Mouse (Mus musculus): Measurements from ENCODE around the gene Jsrp1. TPM values are rescaled to one million over a fixed set of nuclear protein-coding genes. Genes with fewer than 3 reads are reported as not detected.

Jsrp1 gene
- polyA plus RNA-seq, 1 experiment from 2014 or later = 0.38 TPM

DNA sequence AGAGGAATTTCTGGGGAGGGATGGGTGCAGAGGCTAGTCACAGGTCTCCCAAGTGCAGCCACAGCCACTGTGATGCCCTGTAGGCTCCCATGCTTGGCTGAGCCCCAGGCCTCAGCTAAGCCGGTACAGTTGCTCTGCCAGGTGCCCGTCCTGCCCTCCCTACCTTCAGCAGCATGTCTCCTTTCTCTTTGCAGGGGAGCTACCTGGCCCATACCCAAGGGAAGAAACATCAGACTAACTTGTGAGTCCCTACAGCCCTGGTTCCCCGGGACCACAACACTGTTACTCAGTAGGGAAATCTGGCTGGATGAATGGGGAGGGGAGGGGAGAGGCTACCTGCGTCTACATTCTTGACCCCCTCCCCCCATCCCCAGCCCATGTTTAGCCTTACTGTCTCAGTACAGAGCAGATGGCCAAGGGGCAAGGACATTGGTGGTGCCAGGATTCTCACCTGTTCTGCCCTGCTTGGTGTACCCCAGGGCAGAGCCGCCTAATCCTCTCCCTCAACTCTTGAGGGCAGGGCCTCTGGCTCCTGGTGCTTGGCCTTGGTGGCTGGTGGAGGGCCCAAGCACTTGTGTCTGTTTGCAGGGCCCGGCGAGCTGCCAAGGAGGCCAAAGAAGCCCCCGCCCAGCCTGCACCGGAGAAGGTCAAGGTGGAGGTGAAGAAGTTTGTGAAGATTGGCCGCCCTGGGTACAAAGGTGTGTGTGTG is 10.9 kb downstream of the Jsrp1 start:
- H3K4me1 ChIP-seq (ENCODE audit: control insufficient read depth, insufficient read depth, low read length) = peaks cover 21% of the 10 kb centered on the region

DNA sequence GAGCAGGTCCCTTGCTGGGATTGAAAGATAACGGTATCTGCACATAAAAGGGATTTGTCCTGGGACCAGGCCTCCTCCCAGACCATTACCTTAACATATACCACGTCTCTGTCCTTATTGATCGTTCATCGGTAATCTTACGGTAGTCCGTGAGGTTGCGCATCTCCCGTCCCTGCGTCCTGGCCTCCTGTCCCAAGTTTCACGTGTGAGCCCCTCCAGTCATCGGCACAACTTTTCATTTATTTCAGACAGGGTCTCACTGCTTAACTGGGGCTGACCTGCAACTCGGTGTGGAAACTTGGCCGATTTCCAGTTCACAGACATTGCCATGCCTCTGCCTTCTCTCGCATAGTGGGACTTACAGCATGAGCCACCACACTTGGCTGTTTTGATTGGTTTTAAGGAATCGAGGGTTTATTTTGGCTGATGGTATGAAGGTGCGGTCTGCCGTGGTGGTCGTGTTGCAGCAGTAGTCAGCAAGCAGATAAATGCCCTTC is 14.2 kb downstream of the Jsrp1 start:
- ATAC-seq (ENCODE audit: low FRiP score) (no peak), DNase-seq (ENCODE audit: low spot score, missing footprints) (no peak)
- Histone ChIP-seq H3K36me3 (ENCODE audit: control insufficient read depth, insufficient read depth, low read length) (peaks cover 29% of the 10 kb centered on the region), H3K27ac (ENCODE audit: low read depth, low read length) (peak overlapping the region; percentile 90; the same call in 1 of the 2 replicates), H3K9me3 (ENCODE audit: control insufficient read depth, low read length) (no peaks in the 10 kb centered on the region), H3K4me3 (ENCODE audit: low read depth, low read length) (peak overlapping the region; percentile 99), H3K4me1 (ENCODE audit: control insufficient read depth, insufficient read depth, low read length) (peaks cover 24% of the 10 kb centered on the region), H3K4me2 (peak overlapping the region; percentile 96), H3K27me3 (ENCODE audit: control insufficient read depth, insufficient read depth, low read length) (no peaks in the 10 kb centered on the region), H3K9ac (ENCODE audit: low read length) (peak overlapping the region; percentile 98)
- 3% methylated on average over 18 of the region's 18 CpGs for WGBS

More for the DNA sequence above, 10.9 kb downstream of the Jsrp1 start:
- Histone ChIP-seq H3K27me3 (ENCODE audit: control insufficient read depth, insufficient read depth, low read length) (peaks cover 8% of the 10 kb centered on the region), H3K9me3 (ENCODE audit: control insufficient read depth, low read length) (no peaks in the 10 kb centered on the region), H3K4me2 (no peak overlapping the region), H3K36me3 (ENCODE audit: control insufficient read depth, insufficient read depth, low read length) (peaks cover 28% of the 10 kb centered on the region), H3K4me3 (ENCODE audit: low read depth, low read length) (no peak overlapping the region), H3K9ac (ENCODE audit: low read length) (no peak overlapping the region), H3K27ac (ENCODE audit: low read depth, low read length) (no peak overlapping the region)
- DNase-seq (ENCODE audit: low spot score, missing footprints) = no peak
- 92% methylated on average over 10 of the region's 10 CpGs for WGBS
- no peak for ATAC-seq (ENCODE audit: low FRiP score)

DNA sequence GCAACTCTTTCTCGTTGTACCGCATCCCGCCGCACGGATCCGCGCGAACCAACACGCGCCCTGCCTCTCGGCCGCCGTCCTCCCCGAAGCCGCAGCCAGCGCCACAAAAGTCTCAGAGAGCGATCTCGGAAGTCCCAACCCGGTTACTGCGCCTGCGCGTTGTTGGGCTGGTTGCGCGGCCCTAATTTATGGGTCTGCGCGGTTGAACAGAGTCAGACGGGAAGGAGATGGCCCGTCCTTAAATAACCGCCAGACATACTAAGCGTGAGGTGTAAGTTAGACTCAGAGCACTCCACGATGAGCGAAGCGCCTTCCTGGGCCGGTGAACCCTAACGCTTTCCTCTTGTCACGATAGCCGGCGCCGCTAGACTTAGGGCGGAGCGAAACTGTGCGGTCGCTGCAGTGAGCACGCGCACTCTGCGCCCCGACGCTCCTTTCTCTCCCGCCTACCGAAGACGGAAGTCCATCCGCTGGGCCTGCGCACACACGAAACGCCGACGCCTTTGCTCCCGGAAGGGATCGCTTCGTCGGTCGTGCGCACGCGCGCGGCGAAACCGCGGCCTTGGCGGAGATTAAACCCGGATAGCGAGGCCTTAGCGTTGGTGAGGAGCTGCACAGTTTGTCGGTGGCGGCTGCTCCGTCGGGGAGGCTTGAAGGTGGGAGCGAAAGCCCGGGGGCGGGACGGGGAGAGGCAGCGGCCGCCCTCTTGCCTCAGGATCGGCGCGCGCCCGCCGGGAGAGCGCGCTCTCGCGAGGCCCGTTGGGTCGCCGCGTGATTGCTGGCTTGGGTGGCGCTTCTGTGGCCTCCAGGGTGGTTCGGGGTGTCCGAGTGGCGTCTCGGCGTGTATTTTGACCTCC is 14.9 kb downstream of the Jsrp1 start, which contains the start of the genes Sf3a2 and Plekhj1:
TSS of gene Sf3a2 (plus strand) at position 49 of the 857 bp plus-strand sequence.
TSS of gene Plekhj1 (minus strand) at position 477 of the 857 bp plus-strand sequence.
- Histone ChIP-seq H3K4me2 (peak within 1 kb of the TSS; percentile 96), H3K4me3 (ENCODE audit: low read depth, low read length) (peak within 1 kb of the TSS; percentile 99), H3K27me3 (ENCODE audit: control insufficient read depth, insufficient read depth, low read length) (no peaks in the 10 kb centered on the region), H3K4me1 (ENCODE audit: control insufficient read depth, insufficient read depth, low read length) (peaks cover 24% of the 10 kb centered on the region), H3K27ac (ENCODE audit: low read depth, low read length) (peak within 1 kb of the TSS; percentile 90), H3K36me3 (ENCODE audit: control insufficient read depth, insufficient read depth, low read length) (peaks cover 27% of the 10 kb centered on the region), H3K9me3 (ENCODE audit: control insufficient read depth, low read length) (no peaks in the 10 kb centered on the region), H3K9ac (ENCODE audit: low read length) (peak within 1 kb of the TSS; percentile 98)
- peak; percentile 89 for ATAC-seq (ENCODE audit: low FRiP score)
- peak; percentile 100 for DNase-seq (ENCODE audit: low spot score, missing footprints)
- under 1% methylated on average over 104 of the region's 104 CpGs for WGBS

DNA sequence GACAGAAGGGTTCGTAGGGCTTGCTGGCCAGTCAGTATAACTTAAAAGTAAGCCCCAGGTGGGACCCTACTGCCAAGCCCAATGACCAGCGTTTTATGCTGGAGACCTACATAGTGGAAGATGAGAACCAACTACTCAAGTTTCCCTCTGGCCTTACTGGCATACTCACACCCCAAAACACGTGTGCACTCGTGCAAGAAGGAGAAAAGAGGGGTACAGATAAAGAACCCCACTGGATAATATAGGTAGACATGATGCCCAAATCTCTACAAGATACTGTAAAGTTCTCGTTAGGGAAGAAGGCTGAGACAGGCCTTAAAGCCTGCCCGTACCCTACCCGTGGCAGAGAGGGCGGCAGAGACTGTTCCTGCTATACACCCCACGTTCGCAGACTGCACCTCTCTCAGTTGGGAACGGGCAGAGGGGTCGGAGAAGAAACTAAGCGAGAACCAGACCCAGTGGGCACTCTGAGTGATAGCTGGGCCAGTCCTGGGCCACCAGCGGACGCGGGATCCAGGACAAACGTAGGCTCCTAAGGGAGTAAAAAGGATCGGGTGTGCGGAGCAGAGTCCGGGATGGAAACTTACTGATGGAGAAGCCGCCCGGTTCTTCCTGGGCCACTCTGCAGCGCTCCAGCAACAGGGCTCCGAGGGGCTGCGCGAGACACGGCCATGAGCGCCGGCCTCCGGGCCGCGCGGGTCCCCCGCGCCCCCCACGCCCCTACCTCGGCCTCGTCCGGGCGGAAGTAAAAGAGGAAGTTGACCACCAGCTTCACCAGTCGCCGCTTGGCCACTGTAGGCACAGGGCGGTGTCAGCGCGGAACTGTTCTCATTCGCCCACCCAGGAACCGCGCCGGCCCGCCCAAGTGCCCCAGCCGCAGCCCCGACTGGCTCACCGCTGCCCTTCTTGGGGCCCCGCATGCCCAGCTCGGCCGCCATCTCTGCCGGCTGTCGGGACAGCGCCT is 15.8 kb downstream of the Jsrp1 start:
- Histone ChIP-seq H3K4me1 (ENCODE audit: control insufficient read depth, insufficient read depth, low read length) (peaks cover 24% of the 10 kb centered on the region), H3K36me3 (ENCODE audit: control insufficient read depth, insufficient read depth, low read length) (peaks cover 19% of the 10 kb centered on the region), H3K9me3 (ENCODE audit: control insufficient read depth, low read length) (no peaks in the 10 kb centered on the region), H3K9ac (ENCODE audit: low read length) (peak overlapping the region; percentile 98), H3K27me3 (ENCODE audit: control insufficient read depth, insufficient read depth, low read length) (no peaks in the 10 kb centered on the region), H3K4me3 (ENCODE audit: low read depth, low read length) (peak overlapping the region; percentile 99), H3K27ac (ENCODE audit: low read depth, low read length) (peak overlapping the region; percentile 90), H3K4me2 (peak overlapping the region; percentile 96)
- 4% methylated on average over 54 of the region's 59 CpGs for WGBS
- ATAC-seq (ENCODE audit: low FRiP score) (peak; percentile 76), DNase-seq (ENCODE audit: low spot score, missing footprints) (peak; percentile 93)

DNA sequence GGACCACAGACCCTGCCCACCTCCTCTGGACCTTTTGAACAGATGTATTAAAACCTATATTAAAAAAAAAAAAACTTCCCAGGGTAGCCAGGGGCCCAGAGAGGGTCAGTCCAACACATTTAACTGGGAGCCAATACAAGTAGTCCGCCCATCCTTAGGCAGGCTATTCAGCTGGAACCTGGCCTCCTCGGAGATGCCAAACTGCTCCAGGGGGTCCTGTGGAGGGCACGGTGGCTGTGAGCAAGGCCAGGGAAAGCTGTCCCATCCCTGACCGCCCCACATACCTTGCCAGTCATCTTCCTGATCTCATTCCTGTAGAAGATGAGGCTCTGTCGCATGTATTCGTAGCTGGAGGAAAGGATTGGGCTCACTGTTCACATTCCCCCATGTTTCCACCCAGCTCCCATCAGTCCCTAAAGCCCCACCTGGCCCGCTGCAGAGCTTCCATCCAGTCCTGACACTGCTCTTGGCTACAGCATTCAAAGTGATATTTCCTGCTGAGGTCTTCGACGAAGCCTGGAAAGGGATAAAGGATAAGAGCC is 16.9 kb downstream of the Jsrp1 start:
- no peaks in the 10 kb centered on the region for H3K27me3 ChIP-seq (ENCODE audit: control insufficient read depth, insufficient read depth, low read length)
- ATAC-seq (ENCODE audit: low FRiP score) (no peak), DNase-seq (ENCODE audit: low spot score, missing footprints) (no peak)
- H3K4me1 ChIP-seq (ENCODE audit: control insufficient read depth, insufficient read depth, low read length) = peaks cover 24% of the 10 kb centered on the region
- 85% methylated on average over 9 of the region's 9 CpGs for WGBS
- peak overlapping the region; percentile 98 for H3K9ac ChIP-seq (ENCODE audit: low read length)
- H3K4me2 ChIP-seq = peak overlapping the region; percentile 96
- peak overlapping the region; percentile 99 for H3K4me3 ChIP-seq (ENCODE audit: low read depth, low read length)
- H3K36me3 ChIP-seq (ENCODE audit: control insufficient read depth, insufficient read depth, low read length) = peaks cover 22% of the 10 kb centered on the region
- no peaks in the 10 kb centered on the region for H3K9me3 ChIP-seq (ENCODE audit: control insufficient read depth, low read length)
- no peak overlapping the region for H3K27ac ChIP-seq (ENCODE audit: low read depth, low read length)

DNA sequence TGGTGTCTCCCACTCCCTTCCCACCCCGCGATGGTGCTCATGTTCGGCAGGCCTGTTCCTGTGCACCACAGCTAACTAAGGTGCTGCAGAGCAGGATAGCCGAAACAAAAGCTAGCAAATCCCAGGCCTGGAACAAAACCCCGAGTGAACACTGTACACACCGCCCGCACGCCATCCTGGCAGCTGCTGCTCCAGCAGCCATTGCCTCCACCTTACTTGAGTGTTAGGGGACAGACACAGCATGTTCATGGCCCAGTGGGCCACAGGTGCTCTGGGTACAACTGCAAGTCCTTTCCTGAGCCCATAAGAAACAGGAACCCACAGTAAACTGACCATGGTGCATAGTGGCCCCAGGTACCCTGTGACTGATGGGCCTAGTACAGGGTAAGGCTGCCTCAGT is 18.5 kb downstream of the Jsrp1 start:
- no peak for ATAC-seq (ENCODE audit: low FRiP score)
- Histone ChIP-seq H3K4me1 (ENCODE audit: control insufficient read depth, insufficient read depth, low read length) (peaks cover 18% of the 10 kb centered on the region), H3K4me3 (ENCODE audit: low read depth, low read length) (no peak overlapping the region), H3K9ac (ENCODE audit: low read length) (no peak overlapping the region), H3K27me3 (ENCODE audit: control insufficient read depth, insufficient read depth, low read length) (no peaks in the 10 kb centered on the region), H3K9me3 (ENCODE audit: control insufficient read depth, low read length) (no peaks in the 10 kb centered on the region), H3K36me3 (ENCODE audit: control insufficient read depth, insufficient read depth, low read length) (peaks cover 28% of the 10 kb centered on the region), H3K4me2 (no peak overlapping the region), H3K27ac (ENCODE audit: low read depth, low read length) (no peak overlapping the region)
- no peak for DNase-seq (ENCODE audit: low spot score, missing footprints)
- WGBS = 95% methylated on average over 8 of the region's 8 CpGs

DNA sequence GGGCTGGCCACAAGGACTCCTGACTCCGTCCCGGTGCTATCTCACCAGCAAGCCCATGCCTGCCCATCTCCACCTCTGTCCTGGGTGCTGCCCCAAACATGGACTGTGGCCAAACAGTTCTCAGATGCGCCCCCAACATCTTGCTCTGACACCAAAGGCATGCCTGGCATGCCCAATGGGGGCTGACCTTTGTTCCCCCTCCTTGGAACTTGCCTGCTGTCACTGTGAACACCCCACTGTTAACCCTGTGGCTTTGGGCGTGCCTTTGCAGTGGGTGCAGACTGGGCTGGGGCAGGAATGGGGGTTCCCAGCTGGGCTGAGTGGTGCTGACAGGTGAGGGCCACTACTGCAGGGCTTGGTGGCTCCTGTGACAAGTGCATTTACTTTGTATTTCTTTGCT is 19.5 kb downstream of the Jsrp1 start:
- H3K9ac ChIP-seq (ENCODE audit: low read length) = no peak overlapping the region
- ATAC-seq (ENCODE audit: low FRiP score) (no peak), DNase-seq (ENCODE audit: low spot score, missing footprints) (no peak)
- H3K27me3 ChIP-seq (ENCODE audit: control insufficient read depth, insufficient read depth, low read length) = no peaks in the 10 kb centered on the region
- peaks cover 29% of the 10 kb centered on the region for H3K36me3 ChIP-seq (ENCODE audit: control insufficient read depth, insufficient read depth, low read length)
- H3K9me3 ChIP-seq (ENCODE audit: control insufficient read depth, low read length) = no peaks in the 10 kb centered on the region
- peaks cover 12% of the 10 kb centered on the region for H3K4me1 ChIP-seq (ENCODE audit: control insufficient read depth, insufficient read depth, low read length)
- H3K4me3 ChIP-seq (ENCODE audit: low read depth, low read length) = no peak overlapping the region
- no peak overlapping the region for H3K27ac ChIP-seq (ENCODE audit: low read depth, low read length)
- no peak overlapping the region for H3K4me2 ChIP-seq
- WGBS = 95% methylated on average over 4 of the region's 4 CpGs
